Mouse (Mus musculus): ENCODE data around the gene Lrrc4c.

Lrrc4c gene

GRCm38 (mm10) chr2:97652711-97653110, 1334.7 kb downstream of the Lrrc4c start:
- DNase-seq = no peak

All from layer of hippocampus, adult 9-11 months (tissue).